Mouse (Mus musculus) heart, adult 9 months (tissue): ENCODE data around the gene Gm42715.
"Not testable (repeated sequence)": the region's sequence is repeated elsewhere in the genome, so short reads cannot be mapped to it uniquely, and the experiment has no call there.

Experiments
- DNase-seq, 2 experiments: peaks; one replicate each; pipeline ENCODE4 v3.0.0; 2022; ENCODE audit warnings: low spot score in 2 of 2

Gm42715 gene

DNA sequence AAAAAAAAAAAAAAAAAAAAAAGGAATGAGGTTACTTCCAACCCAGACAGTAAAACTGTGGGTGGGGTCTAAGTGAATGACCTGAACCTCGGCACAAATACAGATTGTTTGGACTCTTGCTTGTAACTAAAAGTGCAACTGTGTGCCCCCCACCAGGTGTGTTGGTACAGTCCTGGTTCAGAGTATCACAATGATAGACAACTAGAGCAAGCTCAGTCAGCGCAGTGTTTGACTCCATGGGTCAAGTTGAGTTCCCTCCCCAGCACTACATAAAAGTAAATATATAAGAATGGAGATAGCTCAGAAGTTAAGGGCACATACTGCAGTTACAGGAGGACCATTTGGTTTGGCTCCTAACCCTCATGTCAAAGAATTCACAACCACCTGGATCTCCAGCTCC, 22.0 kb upstream of the Gm42715 start:
- DNase-seq, result no peak

DNA sequence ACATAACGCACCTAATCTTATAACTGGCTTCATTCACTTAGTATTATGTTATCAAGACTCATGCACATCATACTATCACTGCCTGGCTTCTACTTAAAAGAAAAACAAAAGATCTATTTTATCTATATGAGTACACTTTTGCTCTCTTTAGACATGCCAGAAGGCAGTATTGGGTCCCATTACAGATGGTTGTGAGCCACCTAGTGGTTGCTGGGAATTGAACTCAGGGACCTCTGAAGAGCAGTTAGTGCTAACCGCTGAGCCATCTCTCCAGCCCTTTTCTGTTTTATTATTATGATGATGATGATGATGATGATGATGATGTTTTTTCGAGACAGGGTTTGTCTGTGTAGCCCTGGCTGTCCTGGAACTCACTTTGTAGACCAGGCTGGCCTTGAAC, 21.0 kb upstream of the Gm42715 start:
- DNase-seq, result peak in 1 of 2 experiments; percentile 25

DNA sequence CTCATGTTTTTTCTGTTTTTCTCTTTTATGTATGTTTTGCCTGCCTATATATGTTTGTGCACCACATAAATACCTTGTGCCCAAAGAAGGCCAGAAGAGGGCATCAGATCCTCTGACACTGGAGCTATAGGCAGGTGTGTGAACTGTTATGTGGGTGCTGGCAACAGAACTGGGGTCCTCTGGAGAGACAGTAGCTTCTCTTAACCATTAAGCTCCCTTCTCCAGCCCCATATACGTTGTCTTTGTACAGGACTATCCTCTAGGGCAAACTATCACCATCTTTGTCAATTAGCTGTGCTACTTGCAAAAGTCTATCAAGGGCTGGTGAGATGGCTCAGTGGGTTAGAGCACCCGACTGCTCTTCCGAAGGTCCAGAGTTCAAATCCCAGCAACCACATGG, 11.1 kb upstream of the Gm42715 start:
- DNase-seq, result no peak

GRCm38 (mm10) chr7:127509830-127510229, 9.6 kb upstream of the Gm42715 start:
- not testable (repeated sequence) for DNase-seq

- DNase-seq, result peak in 1 of 2 experiments; percentile 21
Observed at GRCm38 (mm10) chr7:127511241-127511640, 8.1 kb upstream of the Gm42715 start.

- peak; percentile 97 for DNase-seq
Observed at GRCm38 (mm10) chr7:127511808-127512230, 7.6 kb upstream of the Gm42715 start, which contains the start of gene Srcap. Gene Srcap, plus strand, starts transcription at chr7:127511983.

GRCm38 (mm10) chr7:127512231-127513015, 7.0 kb upstream of the Gm42715 start:
- DNase-seq, result peak; percentile 92 to 93

DNA sequence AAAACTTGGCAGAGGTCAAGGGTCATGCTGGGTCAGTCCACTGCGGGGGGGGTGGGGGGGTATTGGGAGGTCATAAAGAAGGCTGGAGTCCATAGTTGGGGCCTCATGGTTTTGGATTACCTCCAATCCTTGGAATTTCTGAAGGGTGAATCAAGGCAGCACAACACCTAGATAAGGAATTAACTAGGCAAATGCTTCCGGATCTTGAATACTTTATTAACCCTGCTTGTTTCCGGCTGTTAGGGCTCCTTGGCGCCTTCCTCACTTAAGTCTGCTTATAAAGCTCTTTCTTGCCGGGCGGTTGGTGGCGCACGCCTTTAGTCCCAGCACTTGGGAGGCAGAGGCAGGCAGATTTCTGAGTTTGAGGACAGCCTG, 6.4 kb upstream of the Gm42715 start:
- no peak for DNase-seq

GRCm38 (mm10) chr7:127513781-127514180, 5.6 kb upstream of the Gm42715 start:
- peak in 1 of 2 experiments; percentile 5 for DNase-seq

- peak; percentile 11 to 13 for DNase-seq
Observed at GRCm38 (mm10) chr7:127515846-127516245, 3.5 kb upstream of the Gm42715 start.

GRCm38 (mm10) chr7:127516344-127516743, 3.0 kb upstream of the Gm42715 start:
- no peak for DNase-seq

DNA sequence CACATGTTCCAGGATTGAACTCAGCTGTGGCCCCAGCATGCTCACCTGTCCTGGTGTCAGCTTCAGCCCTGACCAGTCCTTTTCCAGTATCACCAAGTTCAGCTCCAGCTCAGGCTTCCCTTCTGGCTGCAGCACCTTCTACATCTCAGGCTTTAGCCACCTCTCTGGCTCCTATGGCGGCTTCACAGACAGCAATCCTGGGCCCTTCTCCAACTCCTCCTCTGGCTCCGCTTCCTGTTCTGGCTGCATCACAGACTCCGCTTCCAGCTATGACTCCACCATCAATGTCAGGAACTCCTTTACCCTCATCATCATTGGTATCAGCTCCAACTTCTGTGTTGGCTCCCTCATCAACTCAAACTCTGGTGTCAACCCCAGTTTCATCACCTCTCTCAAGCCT, 22.3 kb downstream of the Gm42715 start:
- DNase-seq, result peak in 1 of 2 experiments; percentile 46

- DNase-seq, result peak; percentile 36 to 66
Observed at GRCm38 (mm10) chr7:127549116-127549835, 29.9 kb downstream of the Gm42715 start.

DNA sequence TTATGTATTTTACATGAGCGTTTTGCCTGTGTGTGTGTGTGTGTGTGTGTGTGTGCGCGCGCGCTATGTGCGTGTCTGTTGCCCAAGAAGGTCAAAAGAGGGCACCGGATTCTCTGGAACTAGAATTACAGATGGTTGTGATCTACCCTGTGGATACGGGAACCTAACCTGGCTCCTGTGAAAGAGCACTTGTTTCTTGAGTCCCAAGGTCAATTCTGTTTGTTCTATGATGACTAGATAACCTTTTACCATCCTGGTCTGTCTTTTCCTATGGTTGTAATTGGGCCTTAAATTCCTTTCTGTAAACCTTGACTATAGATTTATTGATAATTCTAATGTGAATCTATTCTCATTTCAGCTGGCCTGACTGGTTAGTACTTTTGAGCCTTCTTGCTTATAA, 32.2 kb downstream of the Gm42715 start:
- no peak for DNase-seq

DNA sequence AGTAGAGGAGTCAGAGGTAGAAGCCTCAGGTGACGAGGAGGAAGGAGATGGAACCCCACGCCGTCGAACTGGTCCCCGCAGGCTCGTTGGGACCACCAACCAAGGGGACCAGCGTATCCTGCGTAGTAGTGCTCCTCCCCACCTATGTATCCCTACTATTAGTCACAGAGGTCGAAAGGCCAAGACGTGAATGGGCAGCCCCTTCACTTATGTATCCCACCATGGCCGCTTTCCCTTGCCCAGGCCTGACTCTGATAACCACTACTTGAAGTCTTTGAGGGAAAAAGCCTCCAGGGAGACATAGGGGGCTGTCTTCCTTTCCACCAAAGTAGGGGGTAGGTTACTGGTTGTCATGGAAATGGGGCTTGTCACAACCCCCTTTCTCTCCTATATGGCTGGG, 41.2 kb downstream of the Gm42715 start:
- no peak for DNase-seq

DNA sequence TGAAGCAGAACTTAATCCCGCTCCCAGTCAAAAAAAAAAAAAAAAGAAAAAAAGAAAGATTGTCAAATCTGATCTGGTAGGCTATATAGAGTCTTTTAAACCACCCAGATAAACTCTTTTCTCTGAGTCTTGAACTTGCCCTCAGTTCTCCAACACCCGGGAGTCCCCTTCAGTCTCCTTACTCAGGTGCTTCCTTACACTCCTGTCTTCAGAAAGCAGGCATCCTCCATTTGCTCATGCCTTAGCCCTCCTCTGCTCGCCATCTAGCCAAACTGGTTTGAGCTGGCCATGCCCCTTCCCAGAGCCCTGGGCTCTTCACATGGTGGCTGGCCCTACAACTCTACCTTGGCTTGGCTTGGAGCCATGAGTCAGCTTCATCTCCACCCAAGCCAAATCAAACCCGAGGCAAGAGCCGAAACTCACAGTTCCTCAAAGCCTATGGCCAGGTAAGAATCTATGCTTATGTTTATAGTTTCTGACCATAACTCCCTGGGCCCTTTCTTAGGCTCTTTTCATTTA, 42.0 kb downstream of the Gm42715 start, which contains the start of gene Tmem265:
Gene Tmem265 (plus strand): TSS at position 51 of the 519 bp plus-strand sequence.
- no peak for DNase-seq

DNA sequence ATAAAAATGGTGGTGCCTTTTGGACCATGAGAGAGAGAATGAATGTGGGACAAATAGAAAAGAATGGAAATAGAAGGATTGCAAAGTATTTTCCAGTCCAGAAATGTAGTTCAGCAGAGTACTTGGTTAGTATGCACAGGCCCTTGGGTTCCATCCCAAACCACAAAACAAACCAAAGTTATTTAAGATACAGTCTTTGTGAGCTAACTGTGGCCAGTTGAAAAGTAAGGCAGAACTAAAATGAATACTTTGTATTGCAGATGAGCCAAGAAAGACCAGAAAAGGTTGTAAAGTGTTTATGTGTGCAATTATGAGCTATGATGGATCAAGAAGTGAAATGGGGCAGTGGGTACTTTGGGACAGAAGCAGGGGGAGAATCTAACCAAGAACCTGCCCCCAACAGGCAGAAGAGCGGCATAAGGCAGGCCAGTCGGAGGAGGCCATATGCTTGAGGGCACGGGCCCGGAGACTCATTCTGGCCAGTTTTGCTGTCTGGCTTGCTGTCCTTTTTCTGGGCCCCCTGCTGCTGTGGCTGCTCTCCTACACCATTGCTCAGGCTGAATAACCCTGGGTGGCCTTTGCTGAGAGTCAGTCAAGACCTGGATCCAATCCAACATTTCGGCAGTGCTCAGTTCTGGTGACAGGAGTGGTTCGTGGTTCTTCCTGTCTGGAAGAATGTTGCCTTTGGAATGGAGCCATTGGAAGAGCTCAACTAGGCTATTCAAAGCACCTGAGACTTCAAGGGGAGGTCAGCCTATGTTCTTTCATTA, 45.2 kb downstream of the Gm42715 start:
- peak; percentile 58 to 71 for DNase-seq

DNA sequence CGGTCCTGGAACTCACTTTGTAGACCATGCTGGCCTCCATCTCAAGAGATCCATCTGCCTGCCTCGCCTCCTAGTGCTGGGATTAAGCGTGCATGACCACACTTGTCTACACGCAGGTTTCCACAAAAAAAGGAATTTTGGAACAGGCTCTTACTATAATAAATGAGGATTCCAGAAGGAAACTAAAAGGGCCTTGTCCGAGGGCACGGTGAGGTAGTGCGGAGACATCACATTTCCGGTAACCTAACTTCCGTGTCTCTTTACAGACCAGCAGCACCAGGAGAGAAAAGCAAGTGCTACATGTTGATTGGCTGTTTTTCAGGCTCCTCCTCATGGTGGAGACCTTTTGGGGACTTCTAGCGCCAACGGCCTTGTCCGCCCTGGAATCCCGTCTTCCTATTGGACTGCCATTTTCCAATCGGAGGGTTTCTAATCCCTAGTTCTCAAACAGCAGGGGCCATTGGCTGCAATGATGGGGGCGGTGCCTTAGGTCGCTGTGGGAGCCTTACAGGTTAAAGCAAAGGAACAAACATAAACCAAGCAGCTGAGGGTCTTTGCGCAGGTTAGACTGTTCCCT, 53.6 kb downstream of the Gm42715 start, which contains the start of gene Phkg2:
Gene Phkg2 (plus strand): TSS at position 446 of the 577 bp plus-strand sequence.
- peak; percentile 98 to 99 for DNase-seq

- DNase-seq, result no peak
Observed at GRCm38 (mm10) chr7:127573503-127574008, 54.2 kb downstream of the Gm42715 start.

DNA sequence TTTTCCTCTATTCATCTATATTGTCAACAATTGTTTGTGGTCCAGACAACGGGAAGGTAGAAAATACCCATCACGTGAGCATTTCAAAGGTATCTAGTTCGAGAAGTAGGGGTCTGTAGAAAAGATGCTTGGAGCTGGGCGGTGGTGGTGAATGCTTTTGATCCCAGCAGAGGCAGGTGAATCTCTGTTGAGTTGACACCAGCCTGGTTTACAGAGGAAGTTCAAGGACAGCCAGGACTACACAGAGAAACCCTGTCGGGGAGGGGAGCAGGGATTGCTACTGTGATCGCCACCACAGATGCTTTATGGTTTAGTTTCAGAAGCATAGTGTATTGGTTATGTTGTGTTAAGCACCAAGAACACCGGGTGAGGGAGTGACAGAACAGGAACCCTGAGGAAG, 54.7 kb downstream of the Gm42715 start:
- no peak for DNase-seq

- no peak for DNase-seq
Observed at GRCm38 (mm10) chr7:127583260-127583659, 63.9 kb downstream of the Gm42715 start.
